Mouse (Mus musculus) stomach, embryonic 15.5 days (tissue): ENCODE data around the gene Galnt13. TPM values are rescaled to one million over a fixed set of nuclear protein-coding genes. Genes with fewer than 3 reads are reported as not detected.

ENCODE experiments used
- ATAC-seq: fragments of 200-750 bp; cut with Nextera tagmentation; 2 replicates; pipeline ENCODE4 v1.8.0; 2017; ENCODE audit warnings: low read depth, moderate number of reproducible peaks, moderate TSS enrichment; ENCODE audit not compliant: insufficient read depth, low FRiP score
- H3K27ac ChIP-seq: fragments of 300-500 bp; sonication (generic); 2 replicates; pipeline ENCODE4 v1.5.1; 2015; ENCODE audit warnings: mild to moderate bottlenecking, inconsistent platforms
- H3K27me3 ChIP-seq: fragments of 300-500 bp; sonication (generic); replicated peaks from 2 replicates; pipeline ENCODE4 v1.6.1; 2015; ENCODE audit warnings: inconsistent platforms
- H3K36me3 ChIP-seq: fragments of 300-500 bp; sonication (generic); 2 replicates; pipeline ENCODE4 v1.6.1; 2015; ENCODE audit warnings: inconsistent platforms
- H3K4me1 ChIP-seq: fragments of 300-500 bp; sonication (generic); 2 replicates; pipeline ENCODE4 v1.6.1; 2015; ENCODE audit warnings: inconsistent platforms
- H3K4me2 ChIP-seq: fragments of 300-500 bp; sonication (generic); 2 replicates; pipeline ENCODE4 v1.6.1; 2015; ENCODE audit warnings: mild to moderate bottlenecking, inconsistent platforms
- H3K4me3 ChIP-seq: fragments of 300-500 bp; sonication (generic); replicated peaks from 2 replicates; pipeline ENCODE4 v1.5.1; 2015; ENCODE audit warnings: inconsistent platforms
- H3K9ac ChIP-seq: fragments of 300-500 bp; sonication (generic); 2 replicates; pipeline ENCODE4 v1.6.1; 2015; ENCODE audit warnings: inconsistent platforms
- H3K9me3 ChIP-seq: fragments of 300-500 bp; sonication (generic); 2 replicates; pipeline ENCODE4 v1.6.1; 2016; ENCODE audit warnings: inconsistent platforms
- WGBS: fragments of 180-500 bp; shearing (Covaris S2); methylation state at CpG from one replicate; pipeline ENCODE4 v1.1.7; 2015; 5-methylcytosine and 5-hydroxymethylcytosine counted together
- polyA plus RNA-seq: library from polyadenylated mRNA; unstranded; fragments of >200 nt; fragmentation: Nextera tagmentation; extraction: Ambion mirVana; gene quantifications from 2 replicates; pipeline ENCODE4 v1.2.1, GENCODE M21; 2015

Galnt13 gene
- polyA plus RNA-seq, 1 experiment from 2014 or later = 0.92 TPM

DNA sequence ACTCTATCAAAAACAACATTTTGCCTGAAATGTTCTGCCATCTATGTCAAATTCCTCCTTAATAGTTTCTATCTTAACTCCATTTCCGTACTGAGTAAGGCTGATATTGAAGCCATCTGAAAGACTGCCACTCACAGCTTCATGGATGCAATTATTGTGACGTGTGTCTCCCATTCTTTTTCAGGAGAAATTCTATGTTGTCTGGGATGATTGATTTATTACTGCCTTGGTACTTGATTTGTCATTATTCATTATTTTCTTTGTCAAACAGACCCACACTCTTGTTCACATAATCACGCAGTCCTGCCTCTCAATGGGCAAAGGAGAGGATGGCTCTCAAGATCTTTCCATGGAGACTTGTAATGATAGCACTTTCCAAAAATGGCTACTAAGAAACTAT is 671.7 kb downstream of the Galnt13 start:
- Histone ChIP-seq H3K4me1 (no peaks in the 10 kb centered on the region), H3K9me3 (no peaks in the 10 kb centered on the region), H3K4me2 (no peak overlapping the region), H3K27me3 (no peaks in the 10 kb centered on the region), H3K36me3 (no peaks in the 10 kb centered on the region), H3K27ac (no peak overlapping the region), H3K9ac (no peak overlapping the region), H3K4me3 (no peak overlapping the region)
- no peak for ATAC-seq
- WGBS = 73% methylated on average over 3 of the region's 3 CpGs

DNA sequence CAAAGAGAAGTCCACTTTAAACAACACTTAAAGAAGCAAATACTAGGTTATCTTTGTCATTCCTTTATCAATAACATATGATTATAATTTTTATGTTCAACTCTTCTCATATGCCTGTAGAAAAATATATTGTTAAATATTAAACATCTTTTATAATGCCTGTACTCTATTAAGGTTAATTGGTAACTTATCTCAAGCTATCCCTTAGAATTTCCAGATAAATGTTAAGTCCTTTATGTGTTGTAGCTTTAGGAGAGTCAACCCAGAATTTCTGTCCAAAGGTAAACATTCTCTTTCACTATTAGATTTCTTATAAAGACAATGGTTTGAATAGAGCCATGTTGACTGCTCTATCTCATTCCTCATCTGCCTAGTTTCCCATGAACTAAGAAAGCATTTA is 717.0 kb downstream of the Galnt13 start:
- no peak overlapping the region for H3K27ac ChIP-seq
- H3K4me1 ChIP-seq = no peaks in the 10 kb centered on the region
- H3K4me2 ChIP-seq = no peak overlapping the region
- H3K9me3 ChIP-seq = no peaks in the 10 kb centered on the region
- no peak overlapping the region for H3K4me3 ChIP-seq
- H3K9ac ChIP-seq = no peak overlapping the region
- no peaks in the 10 kb centered on the region for H3K36me3 ChIP-seq
- ATAC-seq = no peak
- no peaks in the 10 kb centered on the region for H3K27me3 ChIP-seq

DNA sequence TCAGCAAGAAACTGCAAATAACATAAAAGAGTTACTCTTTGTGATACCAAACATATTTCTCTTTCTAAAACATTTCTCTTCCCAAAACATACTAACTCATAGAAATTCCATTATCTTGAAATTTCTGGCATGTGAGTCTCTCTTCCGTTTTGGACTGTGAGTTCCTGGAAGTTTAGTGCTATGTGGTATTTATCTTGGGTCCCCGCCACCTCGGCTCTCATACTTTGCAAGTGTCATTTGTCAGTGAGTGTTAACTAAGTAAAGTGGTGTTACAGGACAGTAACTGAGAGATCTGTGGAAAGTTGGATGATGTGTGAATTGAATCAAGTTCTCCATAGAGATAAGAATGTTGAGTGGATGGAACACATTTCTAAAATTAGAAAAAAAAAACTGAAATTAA is 728.7 kb downstream of the Galnt13 start:
- WGBS = 41% methylated on average over 3 of the region's 3 CpGs
- Histone ChIP-seq H3K4me1 (no peaks in the 10 kb centered on the region), H3K9ac (no peak overlapping the region), H3K4me2 (no peak overlapping the region), H3K27me3 (no peaks in the 10 kb centered on the region), H3K36me3 (no peaks in the 10 kb centered on the region), H3K4me3 (no peak overlapping the region), H3K9me3 (no peaks in the 10 kb centered on the region), H3K27ac (no peak overlapping the region)
- no peak for ATAC-seq
